Mouse (Mus musculus) left cerebral cortex, adult 18-20 months (tissue): ENCODE data around the gene Frs3. TPM values are rescaled to one million over a fixed set of nuclear protein-coding genes. Genes with fewer than 3 reads are reported as not detected.

ENCODE experiments used
- total RNA-seq, 2 experiments: library from RNA; stranded (reverse); gene quantifications; 2 replicates each; pipeline ENCODE4 v1.2.3; 2021

The Frs3 gene
- total RNA-seq, 2 experiments from 2014 or later = 32.2 to 37.0 TPM

Other genes starting within 250 kb of the Frs3 start
- 10 to 100 TPM; 16.8 to 19.1 TPM for gene Taf8, start 186.7 kb upstream of the Frs3 start, total RNA-seq
- gene Ccnd3, start 184.0 kb upstream of the Frs3 start, total RNA-seq = 10 to 100 TPM; 33.6 to 40.7 TPM
- 10 to 100 TPM; 18.3 to 18.7 TPM for gene Bysl, start 77.5 kb upstream of the Frs3 start, total RNA-seq
- 10 to 100 TPM; 33.0 to 33.5 TPM for gene Med20, start 77.4 kb upstream of the Frs3 start, total RNA-seq
- gene Gm20517, start 77.4 kb upstream of the Frs3 start, total RNA-seq = 1 to 10 TPM; 3.3 to 8.3 TPM
- gene Usp49, start 58.3 kb upstream of the Frs3 start, total RNA-seq = 10 to 100 TPM in 1 of 2 experiments, 1 to 10 TPM in 1; 8.0 to 11.3 TPM
- 100 to 1,000 TPM; 205 to 227 TPM for gene Tomm6, start 644 bp upstream of the Frs3 start, total RNA-seq
- 1 to 10 TPM; 4.1 to 5.3 TPM for gene Gm21981, start 5.4 kb downstream of the Frs3 start, total RNA-seq
- 1 to 10 TPM; 2.5 to 4.5 TPM for gene Prickle4, start 5.7 kb downstream of the Frs3 start, total RNA-seq
- not detected for gene Pgc, start 37.8 kb downstream of the Frs3 start, total RNA-seq
- gene Tfeb, start 48.0 kb downstream of the Frs3 start, total RNA-seq = 10 to 100 TPM; 10.4 to 13.5 TPM
- under 1 TPM in 1 of 2 experiments, not detected in 1; 0.88 TPM for gene Mdfi, start 145.7 kb downstream of the Frs3 start, total RNA-seq
- gene Foxp4, start 235.6 kb downstream of the Frs3 start, total RNA-seq = 10 to 100 TPM; 47.6 to 47.8 TPM